Mouse (Mus musculus): ENCODE results near the gene Prkd3. TPM values are rescaled to one million over a fixed set of nuclear protein-coding genes. Genes with fewer than 3 reads are reported as not detected.

The Prkd3 gene
- not detected in 2 replicates for polyA plus RNA-seq (2012)

GRCm38 (mm10) chr17:79020208-79020983 is at the start of gene Prkd3:
Prkd3 (minus strand) TSS chr17:79020816.
- no peak for TF ChIP-seq GATA1 (IDR thresholded peaks at IDR 0.05; ENCODE audit: low read length)

- no peak for TF ChIP-seq GATA1 (IDR thresholded peaks at IDR 0.05; ENCODE audit: low read length)
These were observed 49.3 kb upstream of the Prkd3 start for GRCm38 (mm10) chr17:79069766-79070480.

GRCm38 (mm10) chr17:79069019-79069418 is 48.4 kb upstream of the Prkd3 start:
- no peak for TF ChIP-seq GATA1 (IDR thresholded peaks at IDR 0.05; ENCODE audit: low read length)

GRCm38 (mm10) chr17:79068581-79068980 is 48.0 kb upstream of the Prkd3 start:
- TF ChIP-seq GATA1 (IDR thresholded peaks at IDR 0.05; ENCODE audit: low read length) = no peak

- no peak for TF ChIP-seq GATA1 (IDR thresholded peaks at IDR 0.05; ENCODE audit: low read length)
These were observed 43.6 kb upstream of the Prkd3 start for GRCm38 (mm10) chr17:79064250-79064649.

GRCm38 (mm10) chr17:79060221-79060620 is 39.6 kb upstream of the Prkd3 start:
- TF ChIP-seq GATA1 (IDR thresholded peaks at IDR 0.05; ENCODE audit: low read length) = no peak

GRCm38 (mm10) chr17:79058271-79058670 is 37.7 kb upstream of the Prkd3 start:
- TF ChIP-seq GATA1 (IDR thresholded peaks at IDR 0.05; ENCODE audit: low read length) = no peak

GRCm38 (mm10) chr17:79052088-79052812 is 31.6 kb upstream of the Prkd3 start:
- no peak for TF ChIP-seq GATA1 (IDR thresholded peaks at IDR 0.05; ENCODE audit: low read length)

GRCm38 (mm10) chr17:79051606-79052005 is 31.0 kb upstream of the Prkd3 start, which contains the start of gene Qpct:
Qpct (plus strand) TSS chr17:79051906.
- no peak for TF ChIP-seq GATA1 (IDR thresholded peaks at IDR 0.05; ENCODE audit: low read length)

GRCm38 (mm10) chr17:79043705-79044104 is 23.1 kb upstream of the Prkd3 start:
- no peak for TF ChIP-seq GATA1 (IDR thresholded peaks at IDR 0.05; ENCODE audit: low read length)

GRCm38 (mm10) chr17:79039660-79040059 is 19.0 kb upstream of the Prkd3 start:
- no peak for TF ChIP-seq GATA1 (IDR thresholded peaks at IDR 0.05; ENCODE audit: low read length)

- TF ChIP-seq GATA1 (IDR thresholded peaks at IDR 0.05; ENCODE audit: low read length) = no peak
These were observed 12.2 kb upstream of the Prkd3 start for GRCm38 (mm10) chr17:79032782-79033181.

GRCm38 (mm10) chr17:79031569-79031968 is 11.0 kb upstream of the Prkd3 start:
- no peak for TF ChIP-seq GATA1 (IDR thresholded peaks at IDR 0.05; ENCODE audit: low read length)

GRCm38 (mm10) chr17:79029226-79029625 is 8.6 kb upstream of the Prkd3 start:
- TF ChIP-seq GATA1 (IDR thresholded peaks at IDR 0.05; ENCODE audit: low read length) = no peak

GRCm38 (mm10) chr17:79024544-79024943 is 3.9 kb upstream of the Prkd3 start:
- TF ChIP-seq GATA1 (IDR thresholded peaks at IDR 0.05; ENCODE audit: low read length) = no peak

GRCm38 (mm10) chr17:79022746-79023145 is 2.1 kb upstream of the Prkd3 start:
- no peak for TF ChIP-seq GATA1 (IDR thresholded peaks at IDR 0.05; ENCODE audit: low read length)
